Mouse (Mus musculus): ENCODE measurements at regions not wholly inside any gene's neighbourhood (a gene's known extent, or its start where the extent isn't known, plus 50 kb on each side); places are given as distances from the start of the nearest gene placed in this dataset.

DNA sequence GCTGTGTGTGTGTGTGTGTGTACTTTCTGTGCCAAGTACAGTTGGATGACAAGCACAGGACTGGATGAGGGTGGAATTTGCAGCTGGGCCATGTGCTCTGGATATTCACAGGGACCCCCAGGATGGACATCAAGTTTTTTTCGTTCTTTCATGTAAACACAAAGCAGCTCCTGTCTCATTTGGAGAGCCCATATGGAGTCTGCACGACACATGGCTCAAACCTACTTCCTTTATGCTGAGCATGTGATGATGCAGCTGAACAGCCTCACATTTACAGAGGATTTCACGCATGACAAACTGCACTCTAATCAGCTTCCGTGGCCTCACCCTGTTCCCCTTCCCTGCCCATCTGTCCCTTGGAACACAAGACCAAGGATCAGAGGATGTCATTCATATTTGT, 224.4 kb upstream of the Trib2 start:
- Histone ChIP-seq H3K27me3 (replicated peaks) (no peaks in the 10 kb centered on the region), H3K27ac (no peak overlapping the region), H3K36me3 (no peaks in the 10 kb centered on the region), H3K4me2 (replicated peaks) (no peak overlapping the region), H3K9ac (no peak overlapping the region), H3K4me1 (replicated peaks) (no peaks in the 10 kb centered on the region), H3K4me3 (replicated peaks) (no peak overlapping the region), H3K9me3 (no peaks in the 10 kb centered on the region)
- peak; percentile 34; the same call in 1 of the 2 replicates for ATAC-seq
- WGBS: 47% methylated on average over 4 of the region's 4 CpGs

DNA sequence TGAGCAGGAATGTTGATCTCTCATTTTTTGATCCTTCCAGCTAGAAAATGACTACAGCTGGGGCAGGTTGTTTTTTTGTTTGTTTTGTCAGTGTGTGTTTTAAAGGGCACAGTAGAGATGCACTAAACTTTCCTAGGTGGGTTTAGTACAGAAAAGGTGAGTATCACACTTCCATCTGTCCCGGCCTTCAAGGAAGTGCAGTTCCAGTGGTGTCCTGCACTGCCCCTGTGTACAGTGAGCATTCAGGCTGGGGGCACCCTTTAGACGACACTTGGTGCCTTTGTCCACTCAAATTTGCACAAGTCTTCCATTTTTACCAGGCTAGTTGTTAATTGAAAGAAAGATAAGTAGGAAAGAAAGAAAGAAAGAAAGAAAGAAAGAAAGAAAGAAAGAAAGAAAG, 218.8 kb upstream of the Trib2 start:
- H3K4me1 ChIP-seq (replicated peaks): no peaks in the 10 kb centered on the region
- no peaks in the 10 kb centered on the region for H3K36me3 ChIP-seq
- H3K9ac ChIP-seq: no peak overlapping the region
- H3K9me3 ChIP-seq: no peaks in the 10 kb centered on the region
- no peak overlapping the region for H3K4me2 ChIP-seq (replicated peaks)
- H3K4me3 ChIP-seq (replicated peaks): no peak overlapping the region
- H3K27ac ChIP-seq: no peak overlapping the region
- no peaks in the 10 kb centered on the region for H3K27me3 ChIP-seq (replicated peaks)
- WGBS: 64% methylated on average over 2 of the region's 2 CpGs
- no peak for ATAC-seq

DNA sequence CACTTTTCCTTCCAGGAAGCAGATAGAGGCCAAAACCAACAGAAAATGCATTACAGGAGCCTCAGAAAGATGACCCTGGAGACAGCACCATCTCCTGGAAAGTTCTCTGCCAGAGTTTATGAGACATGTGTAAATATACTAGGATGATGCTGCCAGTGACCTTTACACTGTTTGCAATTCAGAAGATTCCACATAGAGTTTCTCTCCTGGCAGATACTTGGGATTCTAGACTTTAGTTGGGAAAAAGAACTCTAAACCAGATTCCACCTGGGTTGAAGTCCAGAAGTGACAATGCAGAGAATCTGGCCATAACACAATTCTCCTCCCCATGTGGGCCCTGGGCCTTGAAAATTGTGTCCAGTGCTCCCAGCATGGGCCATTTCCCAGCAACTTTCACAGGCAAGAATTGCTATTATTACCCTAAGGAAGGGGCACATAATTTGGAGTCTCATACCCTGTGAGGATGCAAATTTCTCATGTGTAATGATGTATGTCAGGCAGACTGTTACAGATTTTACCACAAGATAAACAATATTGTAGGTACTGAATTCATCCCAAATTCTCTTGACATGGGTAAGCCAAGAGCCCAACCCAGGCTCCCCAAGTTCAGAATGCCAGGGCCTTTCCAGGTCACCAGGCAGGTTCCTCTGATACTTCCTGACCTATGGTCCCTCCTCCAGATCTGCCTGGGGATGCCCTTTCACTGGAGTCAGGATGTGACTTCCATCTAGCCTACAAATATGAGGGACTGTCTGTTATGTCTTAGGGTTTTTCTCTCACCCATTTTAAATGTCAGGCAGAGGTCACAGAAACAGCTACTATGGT, 218.2 kb upstream of the Trib2 start:
- no peak for ATAC-seq
- Histone ChIP-seq H3K4me2 (replicated peaks) (no peak overlapping the region), H3K27ac (no peak overlapping the region), H3K36me3 (no peaks in the 10 kb centered on the region), H3K4me3 (replicated peaks) (no peak overlapping the region), H3K9me3 (no peaks in the 10 kb centered on the region), H3K27me3 (replicated peaks) (no peaks in the 10 kb centered on the region), H3K9ac (no peak overlapping the region), H3K4me1 (replicated peaks) (no peaks in the 10 kb centered on the region)

DNA sequence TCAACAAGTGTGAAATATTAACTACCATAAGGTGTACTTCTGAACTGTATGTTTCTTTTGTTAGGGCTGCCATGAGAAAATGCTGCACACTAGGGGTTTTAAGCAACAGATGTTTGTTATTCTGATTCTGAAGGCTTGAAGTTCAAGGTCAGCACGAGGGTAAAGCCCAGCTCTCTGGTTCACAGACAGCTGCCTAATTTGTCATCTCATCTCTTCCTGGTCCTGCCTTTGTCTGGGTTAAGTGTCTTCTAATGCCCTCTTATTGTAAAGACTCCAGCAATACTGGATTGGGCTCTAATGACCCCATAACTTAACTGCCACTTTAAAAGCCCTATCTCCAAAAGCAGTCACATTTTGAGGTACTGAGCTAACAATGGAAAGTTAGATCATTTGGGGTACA, 209.9 kb upstream of the Trib2 start:
- no peak overlapping the region for H3K27ac ChIP-seq
- 7% methylated on average over 1 of the region's 1 CpGs for WGBS
- no peak overlapping the region for H3K4me2 ChIP-seq (replicated peaks)
- H3K9me3 ChIP-seq: no peaks in the 10 kb centered on the region
- no peaks in the 10 kb centered on the region for H3K27me3 ChIP-seq (replicated peaks)
- H3K4me3 ChIP-seq (replicated peaks): no peak overlapping the region
- H3K9ac ChIP-seq: no peak overlapping the region
- no peak for ATAC-seq
- no peaks in the 10 kb centered on the region for H3K36me3 ChIP-seq
- H3K4me1 ChIP-seq (replicated peaks): no peaks in the 10 kb centered on the region

DNA sequence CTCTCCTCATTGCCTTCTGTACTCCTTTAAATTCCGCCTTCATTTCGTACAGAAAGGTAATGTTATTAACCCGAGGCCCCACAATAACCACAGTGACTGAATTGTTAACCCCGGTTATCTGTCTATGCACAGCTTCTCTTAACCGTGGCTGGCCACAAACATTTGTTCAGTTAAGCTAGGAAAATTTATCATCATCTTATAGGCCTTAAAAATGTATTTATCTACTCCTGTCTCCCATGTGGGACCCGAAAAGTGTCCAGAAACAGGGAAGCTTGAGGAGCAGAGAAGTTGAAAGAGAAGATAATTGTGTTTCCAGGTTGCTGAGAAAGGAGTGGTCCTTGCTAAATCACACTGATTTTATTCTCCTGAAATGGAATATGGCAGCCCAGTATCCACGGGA, 206.6 kb upstream of the Trib2 start:
- no peak for ATAC-seq
- H3K27ac ChIP-seq: no peak overlapping the region
- H3K4me3 ChIP-seq (replicated peaks): no peak overlapping the region
- H3K9ac ChIP-seq: no peak overlapping the region
- H3K9me3 ChIP-seq: no peaks in the 10 kb centered on the region
- H3K4me2 ChIP-seq (replicated peaks): no peak overlapping the region
- 77% methylated on average over 7 of the region's 7 CpGs for WGBS
- H3K27me3 ChIP-seq (replicated peaks): no peaks in the 10 kb centered on the region
- H3K4me1 ChIP-seq (replicated peaks): no peaks in the 10 kb centered on the region
- no peaks in the 10 kb centered on the region for H3K36me3 ChIP-seq

DNA sequence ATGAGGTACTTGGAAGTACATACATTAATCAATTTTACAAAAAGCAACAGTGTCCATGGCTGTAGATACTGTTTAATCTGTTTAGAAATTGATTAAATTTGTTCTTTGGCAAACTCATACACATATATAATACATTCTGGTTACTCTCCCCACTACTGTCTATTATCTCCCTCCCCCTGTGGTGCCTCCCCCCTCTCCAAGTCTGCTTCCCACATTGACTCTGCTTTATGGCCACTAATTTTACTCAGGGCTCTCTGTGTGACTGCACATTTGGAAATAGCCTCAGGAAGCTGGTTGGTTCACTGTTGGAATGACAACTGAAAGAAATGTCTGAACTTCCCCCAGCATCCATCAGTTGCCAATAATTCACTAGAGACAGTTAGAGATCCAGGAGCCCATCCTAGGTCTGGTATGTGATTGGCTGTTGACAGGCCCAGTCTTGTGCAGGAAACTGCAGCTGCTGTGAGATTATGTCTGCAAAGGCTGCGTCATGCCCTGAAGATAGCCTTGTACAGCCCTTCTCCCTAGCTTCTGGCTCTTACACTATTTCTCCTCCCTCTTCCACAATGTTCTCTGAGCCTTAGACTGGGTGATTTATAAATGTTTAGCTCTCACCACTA, 204.6 kb upstream of the Trib2 start:
- Histone ChIP-seq H3K4me1 (replicated peaks) (no peaks in the 10 kb centered on the region), H3K9me3 (no peaks in the 10 kb centered on the region), H3K27ac (no peak overlapping the region), H3K4me2 (replicated peaks) (no peak overlapping the region), H3K36me3 (no peaks in the 10 kb centered on the region), H3K9ac (no peak overlapping the region), H3K4me3 (replicated peaks) (no peak overlapping the region), H3K27me3 (replicated peaks) (no peaks in the 10 kb centered on the region)
- 52% methylated on average over 1 of the region's 1 CpGs for WGBS
- no peak for ATAC-seq

DNA sequence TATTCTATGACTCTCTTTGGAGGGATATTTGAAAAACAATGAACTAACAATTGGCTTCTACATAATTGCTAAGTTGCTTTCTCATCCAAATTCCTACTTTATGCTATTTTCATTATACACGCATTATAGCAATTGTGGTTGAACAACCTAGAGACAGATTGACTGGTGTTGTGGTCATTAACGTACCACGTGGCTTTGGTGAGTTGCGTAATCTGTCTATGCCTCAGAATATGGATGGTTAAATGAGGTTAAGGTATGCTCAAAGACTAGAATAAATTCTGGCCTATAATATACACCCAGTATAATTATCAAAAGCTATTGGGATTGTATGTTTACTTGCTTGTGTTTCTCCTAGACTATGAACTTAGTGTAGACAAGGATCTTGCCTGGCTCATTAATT, 201.5 kb upstream of the Trib2 start:
- Histone ChIP-seq H3K4me2 (replicated peaks) (no peak overlapping the region), H3K4me3 (replicated peaks) (no peak overlapping the region), H3K4me1 (replicated peaks) (no peaks in the 10 kb centered on the region), H3K36me3 (no peaks in the 10 kb centered on the region), H3K27me3 (replicated peaks) (no peaks in the 10 kb centered on the region), H3K9ac (no peak overlapping the region), H3K9me3 (no peaks in the 10 kb centered on the region), H3K27ac (no peak overlapping the region)
- 93% methylated on average over 4 of the region's 4 CpGs for WGBS
- ATAC-seq: no peak

DNA sequence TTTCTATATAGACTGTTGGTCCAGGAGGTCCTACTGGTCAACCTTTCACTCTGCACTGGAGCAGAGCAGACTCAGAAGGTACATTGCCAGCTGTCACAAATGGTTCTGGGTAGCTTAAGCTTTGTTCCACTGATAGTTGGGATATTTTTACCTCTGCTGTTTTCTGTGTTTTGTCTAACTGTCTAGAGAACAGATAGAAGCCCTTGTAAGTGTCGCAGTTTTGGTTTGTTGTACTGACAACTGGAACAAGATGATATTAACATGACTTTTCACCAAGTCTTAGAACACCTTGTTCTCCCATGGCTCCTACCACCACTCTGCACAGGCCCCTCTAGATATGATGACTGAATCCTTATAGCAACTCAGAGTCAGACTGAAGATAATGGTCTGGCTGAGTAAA, 199.9 kb upstream of the Trib2 start:
- Histone ChIP-seq H3K9me3 (no peaks in the 10 kb centered on the region), H3K27me3 (replicated peaks) (no peaks in the 10 kb centered on the region), H3K4me3 (replicated peaks) (no peak overlapping the region), H3K4me1 (replicated peaks) (no peaks in the 10 kb centered on the region), H3K27ac (no peak overlapping the region), H3K4me2 (replicated peaks) (no peak overlapping the region), H3K9ac (no peak overlapping the region), H3K36me3 (no peaks in the 10 kb centered on the region)
- ATAC-seq: no peak
- 76% methylated on average over 1 of the region's 1 CpGs for WGBS

DNA sequence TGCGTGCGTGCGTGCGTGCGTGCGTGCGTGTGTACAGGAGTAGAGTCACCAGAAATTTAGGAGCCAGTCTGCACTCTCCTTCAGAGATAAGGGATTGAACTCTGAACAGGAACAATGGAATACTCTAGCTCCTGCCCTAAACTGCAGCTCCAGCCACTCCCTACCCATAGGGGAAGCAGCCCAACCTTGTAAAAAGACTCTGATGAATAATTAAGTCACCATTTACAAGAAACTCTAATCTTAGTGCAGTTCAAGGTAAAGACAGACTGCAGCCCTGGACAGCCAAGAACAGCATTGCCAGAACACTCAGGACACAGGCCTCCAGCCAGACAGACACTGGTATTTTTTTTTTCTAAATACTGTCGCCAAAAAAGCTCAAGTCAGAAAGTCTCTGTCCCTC, 198.9 kb upstream of the Trib2 start:
- H3K9me3 ChIP-seq: no peaks in the 10 kb centered on the region
- no peak overlapping the region for H3K4me2 ChIP-seq (replicated peaks)
- no peak overlapping the region for H3K4me3 ChIP-seq (replicated peaks)
- no peak overlapping the region for H3K27ac ChIP-seq
- no peak overlapping the region for H3K9ac ChIP-seq
- no peaks in the 10 kb centered on the region for H3K4me1 ChIP-seq (replicated peaks)
- H3K27me3 ChIP-seq (replicated peaks): no peaks in the 10 kb centered on the region
- WGBS: 85% methylated on average over 8 of the region's 8 CpGs
- ATAC-seq: no peak
- H3K36me3 ChIP-seq: no peaks in the 10 kb centered on the region

DNA sequence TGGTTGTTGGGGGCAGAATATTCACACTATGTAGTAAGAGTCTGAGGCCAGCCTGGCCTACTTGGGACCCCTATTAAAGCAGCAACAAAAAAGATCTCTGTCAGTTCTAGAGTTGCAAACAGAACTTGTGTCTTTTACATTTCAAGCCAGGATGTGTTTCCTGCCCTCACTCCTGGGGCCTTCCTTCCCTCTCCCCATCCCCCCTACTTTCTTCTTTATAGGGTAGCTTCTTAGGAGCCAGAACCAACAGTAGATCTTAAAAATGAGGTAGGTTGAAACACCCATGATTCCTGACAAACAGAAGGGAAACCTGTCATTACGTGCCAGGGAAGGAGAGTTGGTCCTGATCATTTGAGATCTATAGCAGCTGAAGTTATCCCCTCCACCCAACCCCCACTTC, 198.0 kb upstream of the Trib2 start:
- no peaks in the 10 kb centered on the region for H3K36me3 ChIP-seq
- H3K27ac ChIP-seq: no peak overlapping the region
- ATAC-seq: no peak
- no peaks in the 10 kb centered on the region for H3K9me3 ChIP-seq
- no peak overlapping the region for H3K9ac ChIP-seq
- no peaks in the 10 kb centered on the region for H3K4me1 ChIP-seq (replicated peaks)
- 90% methylated on average over 1 of the region's 1 CpGs for WGBS
- H3K4me3 ChIP-seq (replicated peaks): no peak overlapping the region
- no peak overlapping the region for H3K4me2 ChIP-seq (replicated peaks)
- no peaks in the 10 kb centered on the region for H3K27me3 ChIP-seq (replicated peaks)

DNA sequence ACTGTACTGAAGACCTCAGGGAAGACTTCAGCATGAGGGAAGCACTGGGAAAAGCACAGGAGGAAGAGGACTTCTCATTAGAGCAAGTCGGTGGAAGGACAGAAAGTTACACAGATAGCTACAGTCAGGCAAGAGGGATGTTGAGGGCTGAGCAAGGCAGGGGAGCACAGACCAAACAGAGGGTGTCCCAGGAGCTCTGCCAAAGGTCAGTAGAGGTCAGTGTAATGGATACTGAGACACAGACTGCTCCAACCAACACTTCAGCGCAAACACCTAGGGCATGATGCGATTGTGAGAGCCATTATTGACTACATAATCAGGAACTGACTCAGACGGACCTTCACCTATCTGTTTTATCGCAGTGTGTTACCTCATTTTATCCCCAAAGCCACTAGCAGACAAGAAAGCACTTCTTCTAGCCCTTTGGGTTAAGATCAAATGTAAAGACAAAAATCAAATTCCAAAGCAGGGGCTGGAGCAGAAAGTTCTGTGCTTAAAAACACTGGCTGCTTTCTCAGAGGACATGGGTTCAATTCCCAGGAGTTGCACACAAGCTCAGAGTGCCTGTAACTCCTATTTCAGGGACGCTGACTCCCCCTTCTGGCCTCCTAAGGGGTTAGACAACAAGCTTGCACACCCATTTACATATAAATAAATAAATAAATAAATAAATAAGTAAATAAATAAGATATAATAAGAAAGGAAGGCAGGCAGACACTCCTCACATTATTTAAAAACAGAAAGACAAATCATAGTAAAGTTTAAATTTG, 197.3 kb upstream of the Trib2 start:
- Histone ChIP-seq H3K27ac (no peak overlapping the region), H3K9me3 (no peaks in the 10 kb centered on the region)
- no peak for ATAC-seq

DNA sequence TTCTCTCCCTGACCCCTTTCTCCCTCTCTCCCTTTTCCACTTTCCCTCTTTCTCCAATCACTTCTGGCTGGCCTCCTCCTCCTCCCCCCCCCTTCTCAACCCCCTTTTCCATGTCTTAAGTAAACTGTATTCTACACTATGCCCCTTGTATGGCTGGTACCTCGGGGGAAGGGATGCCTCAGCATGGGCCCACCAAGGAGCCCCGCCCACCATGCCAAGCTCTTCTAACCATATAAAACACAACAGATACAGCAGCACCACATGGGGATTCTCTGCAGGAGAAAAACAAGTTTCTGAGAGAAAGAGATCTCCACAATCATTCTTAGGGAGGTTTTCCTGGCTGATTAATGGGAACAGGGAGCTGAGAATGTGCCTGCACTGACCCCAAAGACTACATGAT, 196.6 kb upstream of the Trib2 start:
- H3K4me1 ChIP-seq (replicated peaks): no peaks in the 10 kb centered on the region
- H3K9me3 ChIP-seq: no peaks in the 10 kb centered on the region
- H3K27ac ChIP-seq: no peak overlapping the region
- no peak overlapping the region for H3K4me3 ChIP-seq (replicated peaks)
- H3K9ac ChIP-seq: no peak overlapping the region
- 77% methylated on average over 2 of the region's 2 CpGs for WGBS
- H3K4me2 ChIP-seq (replicated peaks): no peak overlapping the region
- H3K27me3 ChIP-seq (replicated peaks): no peaks in the 10 kb centered on the region
- no peak for ATAC-seq
- H3K36me3 ChIP-seq: no peaks in the 10 kb centered on the region

More for the DNA sequence above, 197.3 kb upstream of the Trib2 start:
- no peaks in the 10 kb centered on the region for H3K27me3 ChIP-seq (replicated peaks)
- 82% methylated on average over 6 of the region's 6 CpGs for WGBS
- no peak overlapping the region for H3K9ac ChIP-seq
- H3K4me1 ChIP-seq (replicated peaks): no peaks in the 10 kb centered on the region
- H3K4me3 ChIP-seq (replicated peaks): no peak overlapping the region
- no peak overlapping the region for H3K4me2 ChIP-seq (replicated peaks)
- H3K36me3 ChIP-seq: no peaks in the 10 kb centered on the region
